Comparison of ENCODE assay signal across 27 mouse cellular contexts in genomic region chr8:128546287-128546686, GRCm38 (mm10).
"Had no signal": no experiment of that assay in that cellular context is flagged by ENCODE, and none has a peak within 500 bp of the region (broad histone marks: within the 10 kb centered on the region; RNA-seq: fewer than 3 reads in every experiment).

No protein-coding gene starts in this region.

- DNase-seq: cerebellum, adult 8-10 months; cerebellum, adult 9-10 months; cerebellum, adult 9-11 months; cerebellum, postnatal 10 days; cerebellum, postnatal 14 days; cerebellum, postnatal 25 days; cerebellum, postnatal 36 days; embryo, embryonic 11 days; forebrain, postnatal 0 days; gastrocnemius, adult 2 months; gastrocnemius, postnatal 10 days; gastrocnemius, postnatal 14 days; gastrocnemius, postnatal 25 days; gastrocnemius, postnatal 36 days; heart, adult 18-20 months; heart, adult 2 months had no signal

- H3K4me2 ChIP-seq: embryonic facial prominence, embryonic 12.5 days; embryonic facial prominence, embryonic 13.5 days; embryonic facial prominence, embryonic 15.5 days; forebrain, embryonic 12.5 days; forebrain, embryonic 13.5 days; forebrain, embryonic 15.5 days had no signal

- H3K27me3 ChIP-seq: embryonic facial prominence, embryonic 12.5 days; embryonic facial prominence, embryonic 13.5 days; embryonic facial prominence, embryonic 15.5 days; forebrain, embryonic 12.5 days; forebrain, embryonic 13.5 days; forebrain, embryonic 15.5 days had no signal

- H3K36me3 ChIP-seq: embryonic facial prominence, embryonic 10.5 days; embryonic facial prominence, embryonic 12.5 days; embryonic facial prominence, embryonic 13.5 days; embryonic facial prominence, embryonic 15.5 days; forebrain, embryonic 10.5 days; forebrain, embryonic 12.5 days; forebrain, embryonic 15.5 days had no signal

- H3K4me3 ChIP-seq: embryonic facial prominence, embryonic 10.5 days; embryonic facial prominence, embryonic 12.5 days; embryonic facial prominence, embryonic 13.5 days; embryonic facial prominence, embryonic 15.5 days; erythroblast, embryonic 14.5 days; forebrain, embryonic 10.5 days; forebrain, embryonic 12.5 days; forebrain, embryonic 13.5 days; forebrain, embryonic 15.5 days; gastrocnemius, adult 2 months; heart, adult 2 months had no signal

- ATAC-seq: forebrain, embryonic 13.5 days; forebrain, embryonic 14.5 days; forebrain, embryonic 15.5 days; forebrain, embryonic 16.5 days; forebrain, postnatal 0 days had no signal
